Mouse (Mus musculus): ENCODE measurements around the gene Col25a1.

DNA sequence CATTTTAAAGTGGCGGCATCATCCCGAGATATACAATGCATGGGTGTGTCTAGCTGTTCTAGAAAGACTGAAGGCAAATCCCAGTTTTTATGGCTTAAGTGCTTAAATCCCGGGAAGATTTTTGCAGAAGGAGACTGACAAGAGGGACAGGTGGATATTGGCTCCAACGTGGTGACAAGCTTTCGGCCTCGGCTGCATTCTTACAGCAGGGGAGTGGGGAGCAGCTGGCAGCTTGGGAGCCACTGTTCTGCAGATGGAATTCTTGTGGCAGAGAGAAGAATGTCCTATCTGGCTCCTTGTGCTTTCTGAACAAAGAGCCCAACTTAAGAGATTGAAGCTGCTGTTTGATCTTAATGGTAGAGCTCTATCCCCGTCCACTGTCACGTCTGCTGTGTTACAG, 16.5 kb downstream of the Col25a1 start:
- TF ChIP-seq CTCF (IDR thresholded peaks at IDR 0.05; ENCODE audit: insufficient read depth, low read depth, low read length) (no peak), POLR2A (IDR thresholded peaks at IDR 0.05; ENCODE audit: insufficient read depth, low read depth, low read length) (no peak)

All from olfactory bulb, adult 2 months (tissue).